In genomic region chr4:54993001-54993400, GRCm38 (mm10) we compare ENCODE assay signal across 8 mouse cellular contexts. TPM values are rescaled to one million over a fixed set of nuclear protein-coding genes. Genes with fewer than 3 reads are reported as not detected.
DNase-seq lines count a peak whose midpoint lies in the region; TF ChIP-seq lines count a peak whose summit lies in the region.
"Not testable (repeated sequence)": the region's sequence is repeated elsewhere in the genome, so short reads cannot be mapped to it uniquely, and the experiment has no call there.
"Had no signal": no experiment of that assay in that cellular context is flagged by ENCODE, and none has a peak within 500 bp of the region (broad histone marks: within the 10 kb centered on the region; RNA-seq: fewer than 3 reads in every experiment).

No protein-coding gene starts in this region.

- DNase-seq in ES-CJ7 (ENCODE audit: low read depth, low spot score) (peak; percentile 62), R1 (ENCODE audit: low read depth, low spot score) (peak; percentile 62)
- DNase-seq in ES-E14 (ENCODE audit: low read depth, low spot score), result not testable (repeated sequence)

- H3K27ac ChIP-seq in ES-Bruce4 (ENCODE audit: insufficient read depth, low read length), result peak overlapping the region; percentile 89
- peak overlapping the region; percentile 92; the same call in 1 of the 2 replicates for H3K27ac ChIP-seq in ES-E14 (ENCODE audit: insufficient read depth, low read depth, low read length, poor library complexity, severe bottlenecking)

- not testable (repeated sequence) for TF ChIP-seq POLR2A in ES-Bruce4 (IDR thresholded peaks at IDR 0.05; ENCODE audit: insufficient read depth, low read length)

- H3K4me1 ChIP-seq in ES-Bruce4 (ENCODE audit: control insufficient read depth, insufficient read depth, low read length), result not testable (repeated sequence)
- peaks cover 2 to 17% of the 10 kb centered on the region in 2 experiments; a peak in 3 of 4 replicates for H3K4me1 ChIP-seq in ES-E14 (ENCODE audit: control insufficient read depth in 2 of 2, insufficient read depth in 2 of 2, low read length in 2 of 2, poor library complexity in 1 of 2)

- not testable (repeated sequence) for H3K4me3 ChIP-seq in ES-Bruce4 (ENCODE audit: low read depth, low read length); ES-E14 (ENCODE audit: insufficient read depth in 1 of 2, low read depth in 1 of 2, low read length in 2 of 2, poor library complexity in 1 of 2, severe bottlenecking in 1 of 2)

- peaks cover 37% of the 10 kb centered on the region for H3K36me3 ChIP-seq in ES-Bruce4 (ENCODE audit: control insufficient read depth, insufficient read depth, low read length, poor library complexity, severe bottlenecking)
- peaks cover 18% of the 10 kb centered on the region; the same call in 1 of the 2 replicates for H3K36me3 ChIP-seq in ES-E14 (ENCODE audit: control insufficient read depth, insufficient read depth, low read length, poor library complexity, severe bottlenecking)

- TF ChIP-seq CTCF in ES-Bruce4 (IDR thresholded peaks at IDR 0.05; ENCODE audit: low read depth, low read length), result not testable (repeated sequence)

- H3K9me3 ChIP-seq in ES-Bruce4 (replicated peaks; ENCODE audit: control insufficient read depth, insufficient read depth, low read length, poor library complexity, severe bottlenecking), result peaks cover 59% of the 10 kb centered on the region
- H3K9me3 ChIP-seq in ES-E14 (ENCODE audit: control insufficient read depth, insufficient read depth, low read depth, low read length), result not testable (repeated sequence)

- TF ChIP-seq EP300 in ES-Bruce4 (IDR thresholded peaks at IDR 0.05; ENCODE audit: insufficient read depth, low read depth, low read length), result 0 out of 2 replicates have a peak, but pooled peaks have one; percentile 15

- in situ Hi-C loops in ES-E14 (cut with MboI; ENCODE audit: low sequenced_read_pairs in 2 of 2, unreplicated experiment in 2 of 2), result not testable (repeated sequence)

- not testable (repeated sequence) for H3K27me3 ChIP-seq in ES-Bruce4 (ENCODE audit: control insufficient read depth, insufficient read depth, low read length, poor library complexity, severe bottlenecking)

- H3K9ac ChIP-seq in ES-Bruce4 (ENCODE audit: low read depth, poor library complexity, severe bottlenecking); ES-E14 (ENCODE audit: insufficient read depth, low read depth, low read length, poor library complexity, severe bottlenecking): not testable (repeated sequence)

RNA-seq across cellular contexts. Expression of gene Zfp462, which starts 48.2 kb away (rescaled TPM):
- polyA plus RNA-seq in ES-Bruce4 (2011; ENCODE audit: insufficient read depth, insufficient read length, low read depth, missing spikeins), result 124 and 134 TPM in 2 replicates
- 48.8 and 63.7 TPM in 2 replicates for total RNA-seq in ES-E14 (2012; rRNA removed)
- total RNA-seq: CH12.LX, MEL had no signal
- polyA plus RNA-seq: CD4-positive, CD25-positive, alpha-beta regulatory T cell, adult 4 months; G1E had no signal
